ENCODE assay signal across 9 mouse cellular contexts in genomic region chr7:102106700-102107141, GRCm38 (mm10). TPM values are rescaled to one million over a fixed set of nuclear protein-coding genes. Genes with fewer than 3 reads are reported as not detected.
DNase-seq lines count a peak whose midpoint lies in the region; ATAC-seq lines count a peak whose summit lies in the region.
"Had no signal": no experiment of that assay in that cellular context is flagged by ENCODE, and none has a peak within 500 bp of the region (broad histone marks: within the 10 kb centered on the region; RNA-seq: fewer than 3 reads in every experiment).

No protein-coding gene starts in this region.

- intact Hi-C loops in left cerebral cortex, postnatal 4 days (cut with DNase I): no loop called here

- H3K4me3 ChIP-seq in embryonic facial prominence, embryonic 14.5 days (ENCODE audit: low read depth, low read length): peak overlapping the region; percentile 26
- H3K4me3 ChIP-seq in hindbrain, embryonic 13.5 days: peak overlapping the region; percentile 24
- H3K4me3 ChIP-seq in midbrain, embryonic 14.5 days (replicated peaks; ENCODE audit: low read depth, low read length): peak overlapping the region; percentile 12; the same call in 1 of the 2 replicates
- H3K4me3 ChIP-seq: myocyte had no signal

- WGBS in embryonic facial prominence, embryonic 14.5 days: 22% methylated on average over 23 of the region's 23 CpGs
- WGBS in hindbrain, embryonic 13.5 days: 21% methylated on average over 23 of the region's 23 CpGs
- 32% methylated on average over 23 of the region's 23 CpGs for WGBS in midbrain, embryonic 14.5 days

- peak overlapping the region; percentile 55 for H3K9ac ChIP-seq in embryonic facial prominence, embryonic 14.5 days (ENCODE audit: low read depth, low read length)
- peak overlapping the region; percentile 43 for H3K9ac ChIP-seq in hindbrain, embryonic 13.5 days
- H3K9ac ChIP-seq in midbrain, embryonic 14.5 days (replicated peaks; ENCODE audit: low read length): no peak overlapping the region; the same call in 1 of the 2 replicates

- no peaks in the 10 kb centered on the region for H3K36me3 ChIP-seq in embryonic facial prominence, embryonic 14.5 days (ENCODE audit: control insufficient read depth, insufficient read depth, low read length)
- H3K36me3 ChIP-seq in hindbrain, embryonic 13.5 days: no peaks in the 10 kb centered on the region
- no peaks in the 10 kb centered on the region for H3K36me3 ChIP-seq in midbrain, embryonic 14.5 days (ENCODE audit: control insufficient read depth, insufficient read depth, low read length)

- H3K27ac ChIP-seq in embryonic facial prominence, embryonic 14.5 days (replicated peaks; ENCODE audit: low read depth, low read length): no peak overlapping the region
- no peak overlapping the region for H3K27ac ChIP-seq in hindbrain, embryonic 13.5 days
- H3K27ac ChIP-seq in midbrain, embryonic 14.5 days (replicated peaks; ENCODE audit: low read depth, low read length): no peak overlapping the region

- H3K27me3 ChIP-seq in embryonic facial prominence, embryonic 14.5 days (replicated peaks; ENCODE audit: control insufficient read depth, insufficient read depth, low read length): no peaks in the 10 kb centered on the region
- H3K27me3 ChIP-seq in hindbrain, embryonic 13.5 days: no peaks in the 10 kb centered on the region
- H3K27me3 ChIP-seq in midbrain, embryonic 14.5 days (ENCODE audit: control insufficient read depth, insufficient read depth, low read length): no peaks in the 10 kb centered on the region

- ATAC-seq in embryonic facial prominence, embryonic 14.5 days (ENCODE audit: low read depth): no peak
- ATAC-seq in hindbrain, embryonic 13.5 days (ENCODE audit: low FRiP score): no peak
- ATAC-seq in midbrain, embryonic 14.5 days (ENCODE audit: low FRiP score, low TSS enrichment): no peak; the same call in 1 of the 2 replicates
- no peak for ATAC-seq in inflammation-experienced regulatory T-cells, adult 6 months

- H3K4me1 ChIP-seq in embryonic facial prominence, embryonic 14.5 days (ENCODE audit: control insufficient read depth, insufficient read depth, low read length): no peaks in the 10 kb centered on the region
- peaks cover 18% of the 10 kb centered on the region for H3K4me1 ChIP-seq in hindbrain, embryonic 13.5 days (replicated peaks)
- no peaks in the 10 kb centered on the region for H3K4me1 ChIP-seq in midbrain, embryonic 14.5 days (ENCODE audit: control insufficient read depth, insufficient read depth, low read length)

- peak overlapping the region; percentile 56 for H3K4me2 ChIP-seq in embryonic facial prominence, embryonic 14.5 days (ENCODE audit: low read depth, low read length)
- peak overlapping the region; percentile 52 for H3K4me2 ChIP-seq in hindbrain, embryonic 13.5 days
- peak overlapping the region; percentile 44 for H3K4me2 ChIP-seq in midbrain, embryonic 14.5 days (ENCODE audit: low read length)

- peak; percentile 50 for DNase-seq in left cerebral cortex, postnatal 4 days
- no peak for DNase-seq in left cerebral cortex, adult 8-10 months (ENCODE audit: low spot score in 2 of 2)
- DNase-seq in embryonic facial prominence, embryonic 14.5 days (ENCODE audit: low spot score): no peak
- peak; percentile 8 for DNase-seq in midbrain, embryonic 14.5 days
- DNase-seq in right cerebral cortex, postnatal 36 days (ENCODE audit: low spot score in 2 of 2): no peak
- DNase-seq in Muller cell, postnatal 12 days (ENCODE audit: inconsistent ontology term): no peak

- H3K9me3 ChIP-seq in embryonic facial prominence, embryonic 14.5 days (ENCODE audit: control insufficient read depth, low read length): no peaks in the 10 kb centered on the region
- no peaks in the 10 kb centered on the region for H3K9me3 ChIP-seq in hindbrain, embryonic 13.5 days
- H3K9me3 ChIP-seq in midbrain, embryonic 14.5 days (ENCODE audit: control insufficient read depth, low read length): no peaks in the 10 kb centered on the region

RNA-seq across cellular contexts. Expression of gene Art5, which starts 2.6 kb away (rescaled TPM):
- not detected for total RNA-seq in left cerebral cortex, postnatal 4 days (2021)
- under 1 TPM in 1 of 4 experiments, not detected in 3; 0.33 TPM for total RNA-seq in left cerebral cortex, adult 8-10 months (2022)
- polyA plus RNA-seq in embryonic facial prominence, embryonic 14.5 days (2014; fragmentation: Nextera tagmentation; extraction: Ambion mirVana): 2.9 and 3.5 TPM in 2 replicates
- 0.74 and 0.75 TPM in 2 replicates for polyA plus RNA-seq in hindbrain, embryonic 13.5 days (2015; fragmentation: Nextera tagmentation; extraction: Ambion mirVana)
- 0.19 and 0.24 TPM in 2 replicates for polyA plus RNA-seq in midbrain, embryonic 14.5 days (2014; fragmentation: Nextera tagmentation; extraction: Ambion mirVana)
- polyA plus RNA-seq in inflammation-experienced regulatory T-cells, adult 6 months (2017; shearing (Covaris generic)): under 1 TPM in 1 of 3 experiments, not detected in 2; 0.51 TPM

RNA-seq across cellular contexts. Expression of gene Art1, which starts 5.2 kb away (rescaled TPM):
- not detected for total RNA-seq in left cerebral cortex, postnatal 4 days (2021)
- total RNA-seq in left cerebral cortex, adult 8-10 months (2022): under 1 TPM in 3 of 4 experiments, not detected in 1; 0.25 to 0.46 (median 0.26) TPM
- polyA plus RNA-seq in embryonic facial prominence, embryonic 14.5 days (2014; fragmentation: Nextera tagmentation; extraction: Ambion mirVana): 32.0 and 32.2 TPM in 2 replicates
- 0.22 and 0.26 TPM in 2 replicates for polyA plus RNA-seq in hindbrain, embryonic 13.5 days (2015; fragmentation: Nextera tagmentation; extraction: Ambion mirVana)
- polyA plus RNA-seq in midbrain, embryonic 14.5 days (2014; fragmentation: Nextera tagmentation; extraction: Ambion mirVana): 0.39 TPM in 1 of 2 replicates, not detected in the other
- polyA plus RNA-seq in inflammation-experienced regulatory T-cells, adult 6 months (2017; shearing (Covaris generic)): not detected

RNA-seq across cellular contexts. Expression of gene Chrna10, which starts 9.9 kb away (rescaled TPM):
- not detected for total RNA-seq in left cerebral cortex, postnatal 4 days (2021)
- total RNA-seq in left cerebral cortex, adult 8-10 months (2022): under 1 TPM; 0.46 to 0.99 (median 0.84) TPM
- polyA plus RNA-seq in embryonic facial prominence, embryonic 14.5 days (2014; fragmentation: Nextera tagmentation; extraction: Ambion mirVana): 0.10 TPM in 1 of 2 replicates, not detected in the other
- not detected in 2 replicates for polyA plus RNA-seq in hindbrain, embryonic 13.5 days (2015; fragmentation: Nextera tagmentation; extraction: Ambion mirVana)
- polyA plus RNA-seq in midbrain, embryonic 14.5 days (2014; fragmentation: Nextera tagmentation; extraction: Ambion mirVana): not detected in 2 replicates
- polyA plus RNA-seq in inflammation-experienced regulatory T-cells, adult 6 months (2017; shearing (Covaris generic)): not detected

RNA-seq across cellular contexts. Expression of gene Trpc2, which starts 23.8 kb away (rescaled TPM):
- total RNA-seq in left cerebral cortex, postnatal 4 days (2021): under 1 TPM in 1 of 2 experiments, not detected in 1; 0.60 TPM
- 1 to 10 TPM in 3 of 4 experiments, under 1 TPM in 1; 0.61 to 2.4 (median 1.3) TPM for total RNA-seq in left cerebral cortex, adult 8-10 months (2022)
- polyA plus RNA-seq in embryonic facial prominence, embryonic 14.5 days (2014; fragmentation: Nextera tagmentation; extraction: Ambion mirVana): 0.25 TPM in 1 of 2 replicates, not detected in the other
- 0.25 and 0.49 TPM in 2 replicates for polyA plus RNA-seq in hindbrain, embryonic 13.5 days (2015; fragmentation: Nextera tagmentation; extraction: Ambion mirVana)
- polyA plus RNA-seq in midbrain, embryonic 14.5 days (2014; fragmentation: Nextera tagmentation; extraction: Ambion mirVana): 0.16 TPM in 1 of 2 replicates, not detected in the other
- under 1 TPM in 1 of 3 experiments, not detected in 2; 0.15 TPM for polyA plus RNA-seq in inflammation-experienced regulatory T-cells, adult 6 months (2017; shearing (Covaris generic))
- polyA plus RNA-seq: myocyte had no signal

RNA-seq across cellular contexts. Expression of gene Xntrpc, which starts 41.2 kb away (rescaled TPM):
- total RNA-seq in left cerebral cortex, postnatal 4 days (2021): 1 to 10 TPM; 1.7 to 2.2 TPM
- 1 to 10 TPM in 3 of 4 experiments, under 1 TPM in 1; 0.63 to 2.4 (median 1.5) TPM for total RNA-seq in left cerebral cortex, adult 8-10 months (2022)
- polyA plus RNA-seq in embryonic facial prominence, embryonic 14.5 days (2014; fragmentation: Nextera tagmentation; extraction: Ambion mirVana): 0.84 and 1.6 TPM in 2 replicates
- polyA plus RNA-seq in hindbrain, embryonic 13.5 days (2015; fragmentation: Nextera tagmentation; extraction: Ambion mirVana): 1.2 and 1.4 TPM in 2 replicates
- polyA plus RNA-seq in midbrain, embryonic 14.5 days (2014; fragmentation: Nextera tagmentation; extraction: Ambion mirVana): 1.3 and 1.5 TPM in 2 replicates
- under 1 TPM; 0.24 to 0.93 (median 0.51) TPM for polyA plus RNA-seq in inflammation-experienced regulatory T-cells, adult 6 months (2017; shearing (Covaris generic))

Comparison
In these comparisons a context has a peak if more than half of its experiments do, and no peak if none do; other contexts are left out.
1. DNase-seq: peak in left cerebral cortex, postnatal 4 days (single experiment) and midbrain, embryonic 14.5 days (single experiment); none in left cerebral cortex, adult 8-10 months (0 of 2), embryonic facial prominence, embryonic 14.5 days (single experiment), right cerebral cortex, postnatal 36 days (0 of 2) and Muller cell, postnatal 12 days (single experiment).
2. RNA of gene Art1, which starts 5.2 kb away (polyA plus RNA-seq): 32.0 to 32.2 TPM in embryonic facial prominence, embryonic 14.5 days; 0.39 TPM in midbrain, embryonic 14.5 days, 0.22 to 0.26 TPM in hindbrain, embryonic 13.5 days and not detected in inflammation-experienced regulatory T-cells, adult 6 months; every median in the first group is over 10 times any median in the second.
3. Peak in every context shown above with its lines, with median percentiles within 50 percentile points of each other: H3K4me2 ChIP-seq and H3K4me3 ChIP-seq.